Mouse (Mus musculus) spleen, adult 2 months (tissue): ENCODE data around the gene Ptprj. TPM values are rescaled to one million over a fixed set of nuclear protein-coding genes. Genes with fewer than 3 reads are reported as not detected.

Experiments
- DNase-seq, 2 experiments: peaks; one replicate each; pipeline versions ENCODE4 v3.0.0 to v3.0.0-alpha.2; 2012 to 2021; ENCODE audit warnings: low spot score in 2 of 2, low read depth in 1 of 2
- H3K27ac ChIP-seq: fragments of 200-500 bp; 2 replicates; pipeline ENCODE4 v1.5.1; 2012; ENCODE audit warnings: low read length, inconsistent platforms; ENCODE audit not compliant: insufficient read depth
- H3K27me3 ChIP-seq: fragments of 200-500 bp; 2 replicates; pipeline ENCODE4 v1.6.1; 2012; ENCODE audit warnings: mild to moderate bottlenecking, moderate library complexity, low read length, inconsistent platforms; ENCODE audit not compliant: control insufficient read depth, insufficient read depth
- H3K36me3 ChIP-seq: fragments of 200-500 bp; 2 replicates; pipeline ENCODE4 v1.6.1; 2012; ENCODE audit warnings: mild to moderate bottlenecking, low read length, inconsistent platforms; ENCODE audit not compliant: control insufficient read depth, insufficient read depth
- H3K4me1 ChIP-seq: fragments of 200-500 bp; 2 replicates; pipeline ENCODE4 v1.6.1; 2011; ENCODE audit warnings: inconsistent platforms; ENCODE audit not compliant: control insufficient read depth, insufficient read depth, insufficient read length
- H3K4me3 ChIP-seq: fragments of 200-500 bp; 2 replicates; pipeline ENCODE4 v1.5.1; 2011; ENCODE audit warnings: mild to moderate bottlenecking, inconsistent platforms; ENCODE audit not compliant: insufficient read depth, insufficient read length; ENCODE audit errors: extremely low read depth
- CTCF ChIP-seq: fragments of 200-500 bp; IDR thresholded peaks from 2 replicates; pipeline ENCODE4 v1.5.1; 2011; ENCODE audit warnings: mild to moderate bottlenecking, inconsistent platforms; ENCODE audit not compliant: insufficient read depth, insufficient read length, insufficient replicate concordance; ENCODE audit errors: extremely low read depth
- POLR2A ChIP-seq: fragments of 200-500 bp; IDR thresholded peaks from 2 replicates; pipeline ENCODE4 v1.6.1; 2011; ENCODE audit warnings: low read depth, low read length, inconsistent platforms
- WGBS: fragments of 180-500 bp; shearing (Covaris S2); methylation state at CpG from one replicate; pipeline ENCODE4 v1.1.7; 2018; 5-methylcytosine and 5-hydroxymethylcytosine counted together
- polyA plus RNA-seq: library from polyadenylated mRNA; depleted of rRNA; stranded (reverse); fragments of >200 nt; gene quantifications from 2 replicates; pipeline ENCODE4 v1.2.3, GENCODE M21; 2012

Gene Ptprj
- polyA plus RNA-seq, 1 experiment, result 21.0 TPM

DNA sequence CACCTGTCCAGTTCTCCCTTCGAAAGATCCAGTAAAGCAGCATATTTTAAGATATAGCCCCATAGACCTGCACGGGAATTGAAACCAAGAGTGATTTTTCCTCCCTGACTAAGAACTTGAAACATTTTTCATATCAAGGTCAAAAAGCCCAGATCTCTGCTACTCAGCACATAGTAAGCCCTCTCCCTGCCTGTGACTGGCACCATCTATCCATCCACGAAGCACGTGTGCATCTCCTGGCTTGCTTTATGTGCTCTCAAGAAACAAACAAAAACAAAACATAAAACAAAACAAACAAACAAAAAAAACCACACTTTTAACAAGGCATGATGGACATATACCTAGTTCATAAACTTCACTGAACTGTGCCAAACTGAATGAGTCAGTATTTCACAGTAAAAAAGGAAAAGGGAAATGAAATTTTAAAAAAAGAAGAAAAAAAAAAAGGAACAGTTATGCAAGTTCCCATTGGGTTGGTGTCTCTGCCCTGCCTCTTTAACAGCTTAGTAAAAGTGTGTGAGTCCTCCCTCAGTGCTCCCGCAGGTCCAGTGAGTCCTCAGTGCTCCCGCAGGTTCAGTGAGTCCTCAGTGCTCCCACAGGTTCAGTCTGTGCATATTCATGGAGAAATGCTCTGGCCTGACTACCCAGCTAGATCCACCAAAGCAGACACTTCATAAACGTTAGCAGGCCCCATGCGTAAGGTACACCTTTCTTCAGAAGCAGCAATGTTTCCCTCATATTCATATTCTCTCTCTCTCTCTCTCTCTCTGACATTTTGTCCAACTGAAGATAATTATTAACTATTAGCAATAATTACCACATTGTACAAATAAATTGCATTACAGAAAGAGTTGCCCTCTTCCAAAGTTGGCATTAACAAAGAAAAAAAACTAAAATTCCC is 91.5 kb downstream of the Ptprj start:
- H3K27ac ChIP-seq, result peak overlapping the region; percentile 47
- WGBS, result 76% methylated on average over 8 of the region's 8 CpGs
- no peaks in the 10 kb centered on the region for H3K27me3 ChIP-seq
- H3K4me1 ChIP-seq, result peaks cover 39% of the 10 kb centered on the region; the same call in 1 of the 2 replicates
- no peak for TF ChIP-seq POLR2A
- TF ChIP-seq CTCF, result no peak
- no peak for DNase-seq
- H3K4me3 ChIP-seq, result no peak overlapping the region
- H3K36me3 ChIP-seq, result no peaks in the 10 kb centered on the region

- Histone ChIP-seq H3K4me1 (peaks cover 39% of the 10 kb centered on the region; the same call in 1 of the 2 replicates), H3K27ac (peak overlapping the region; percentile 24), H3K4me3 (no peak overlapping the region), H3K27me3 (no peaks in the 10 kb centered on the region), H3K36me3 (no peaks in the 10 kb centered on the region)
- DNase-seq, result no peak
- TF ChIP-seq CTCF, result no peak
- no peak for TF ChIP-seq POLR2A
- 72% methylated on average over 11 of the region's 11 CpGs for WGBS
These were observed 92.8 kb downstream of the Ptprj start for GRCm38 (mm10) chr2:90487471-90488238.

DNA sequence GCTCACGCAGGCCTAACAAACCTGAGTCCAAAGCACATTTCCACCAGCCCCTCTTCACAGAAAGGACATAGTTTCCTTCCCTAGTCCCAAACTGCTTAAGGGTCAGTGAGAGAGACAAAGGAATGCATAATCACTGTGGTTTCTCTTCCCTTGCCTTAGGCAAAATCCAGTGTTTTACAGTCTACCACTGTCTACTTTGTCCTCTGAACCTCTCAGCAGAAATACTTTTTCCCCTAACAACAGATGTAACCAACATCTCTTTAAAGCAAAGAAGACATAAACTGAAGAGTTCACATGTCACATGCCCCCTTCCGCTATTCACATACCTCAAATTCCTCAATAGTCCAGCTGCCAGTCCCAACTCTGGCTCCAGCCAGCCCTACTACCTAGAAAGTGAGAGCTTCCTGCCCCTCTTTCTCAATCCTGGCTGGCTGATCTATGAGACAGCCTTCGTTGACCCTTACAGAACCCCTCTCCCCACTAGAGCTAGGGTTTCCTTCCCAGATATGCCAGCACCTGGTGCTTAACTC is 94.2 kb downstream of the Ptprj start:
- 91% methylated on average over 3 of the region's 3 CpGs for WGBS
- no peak for DNase-seq
- peaks cover 37% of the 10 kb centered on the region; the same call in 1 of the 2 replicates for H3K4me1 ChIP-seq
- no peaks in the 10 kb centered on the region for H3K27me3 ChIP-seq
- H3K36me3 ChIP-seq, result no peaks in the 10 kb centered on the region
- H3K4me3 ChIP-seq, result no peak overlapping the region
- TF ChIP-seq POLR2A (no peak), CTCF (no peak)
- H3K27ac ChIP-seq, result 0 out of 2 replicates have a peak overlapping the region, but pooled peaks have one; percentile 11

- Histone ChIP-seq H3K4me1 (peaks cover 39% of the 10 kb centered on the region; the same call in 1 of the 2 replicates), H3K27ac (no peak overlapping the region), H3K36me3 (no peaks in the 10 kb centered on the region), H3K4me3 (no peak overlapping the region), H3K27me3 (no peaks in the 10 kb centered on the region)
- TF ChIP-seq CTCF (no peak), POLR2A (no peak)
- WGBS, result 90% methylated on average over 6 of the region's 6 CpGs
- DNase-seq, result no peak
These were observed 98.9 kb downstream of the Ptprj start for GRCm38 (mm10) chr2:90481505-90481904.

- Histone ChIP-seq H3K27ac (no peak overlapping the region), H3K4me3 (no peak overlapping the region), H3K36me3 (no peaks in the 10 kb centered on the region), H3K4me1 (peaks cover 36% of the 10 kb centered on the region; the same call in 1 of the 2 replicates), H3K27me3 (no peaks in the 10 kb centered on the region)
- 90% methylated on average over 13 of the region's 13 CpGs for WGBS
- DNase-seq, result no peak
- TF ChIP-seq CTCF, result no peak
- no peak for TF ChIP-seq POLR2A
These were observed 99.6 kb downstream of the Ptprj start for GRCm38 (mm10) chr2:90480747-90481308.

- H3K27ac ChIP-seq, result no peak overlapping the region
- WGBS, result 74% methylated on average over 7 of the region's 7 CpGs
These were observed 101.9 kb downstream of the Ptprj start for GRCm38 (mm10) chr2:90478531-90478930.

More at GRCm38 (mm10) chr2:90478531-90478930, 101.9 kb downstream of the Ptprj start:
- Histone ChIP-seq H3K36me3 (no peaks in the 10 kb centered on the region), H3K4me1 (peaks cover 28% of the 10 kb centered on the region; the same call in 1 of the 2 replicates), H3K27me3 (no peaks in the 10 kb centered on the region), H3K4me3 (no peak overlapping the region)
- TF ChIP-seq CTCF (no peak), POLR2A (no peak)
- no peak for DNase-seq
